Mouse (Mus musculus) hindbrain, embryonic 13.5 days (tissue): ENCODE data around the gene Zc3h12a. TPM values are rescaled to one million over a fixed set of nuclear protein-coding genes. Genes with fewer than 3 reads are reported as not detected.
A peak's percentile ranks its signal among the peaks of the same experiment; 100 is the strongest.

Source experiments
- ATAC-seq: fragments of 200-750 bp; cut with Nextera tagmentation; 2 replicates; pipeline ENCODE4 v1.8.0; 2017; ENCODE audit warnings: moderate TSS enrichment; ENCODE audit not compliant: low FRiP score
- H3K27ac ChIP-seq: fragments of 300-500 bp; sonication (generic); 2 replicates; pipeline ENCODE4 v1.5.1; 2015; ENCODE audit warnings: inconsistent platforms, mild to moderate bottlenecking, moderate library complexity
- H3K27me3 ChIP-seq: fragments of 300-500 bp; sonication (generic); 2 replicates; pipeline ENCODE4 v1.6.1; 2015; ENCODE audit warnings: mild to moderate bottlenecking, inconsistent platforms
- H3K36me3 ChIP-seq: fragments of 300-500 bp; sonication (generic); 2 replicates; pipeline ENCODE4 v1.6.1; 2015; ENCODE audit warnings: mild to moderate bottlenecking, inconsistent platforms
- H3K4me1 ChIP-seq: fragments of 300-500 bp; sonication (generic); replicated peaks from 2 replicates; pipeline ENCODE4 v1.6.1; 2015; ENCODE audit warnings: inconsistent platforms
- H3K4me2 ChIP-seq: fragments of 300-500 bp; sonication (generic); 2 replicates; pipeline ENCODE4 v1.6.1; 2015; ENCODE audit warnings: inconsistent platforms, mild to moderate bottlenecking, moderate library complexity
- H3K4me3 ChIP-seq: fragments of 300-500 bp; sonication (generic); 2 replicates; pipeline ENCODE4 v1.5.1; 2015; ENCODE audit warnings: mild to moderate bottlenecking, inconsistent platforms
- H3K9ac ChIP-seq: fragments of 300-500 bp; sonication (generic); 2 replicates; pipeline ENCODE4 v1.6.1; 2015; ENCODE audit warnings: mild to moderate bottlenecking, inconsistent platforms
- H3K9me3 ChIP-seq: fragments of 300-500 bp; sonication (generic); 2 replicates; pipeline ENCODE4 v1.6.1; 2016; ENCODE audit warnings: inconsistent platforms
- WGBS: fragments of 180-500 bp; shearing (Covaris S2); methylation state at CpG from one replicate; pipeline ENCODE4 v1.1.7; 2015; 5-methylcytosine and 5-hydroxymethylcytosine counted together
- polyA plus RNA-seq: library from polyadenylated mRNA; unstranded; fragments of >200 nt; fragmentation: Nextera tagmentation; extraction: Ambion mirVana; gene quantifications from 2 replicates; pipeline ENCODE4 v1.2.1, GENCODE M21; 2015

The Zc3h12a gene
- polyA plus RNA-seq, 1 experiment from 2014 or later, result 0.19 TPM

GRCm38 (mm10) chr4:125138321-125138720 lies 10.7 kb upstream of the Zc3h12a start:
- Histone ChIP-seq H3K27ac (no peak overlapping the region), H3K4me3 (no peak overlapping the region), H3K36me3 (no peaks in the 10 kb centered on the region), H3K4me2 (no peak overlapping the region), H3K9me3 (no peaks in the 10 kb centered on the region), H3K27me3 (peaks cover 15% of the 10 kb centered on the region), H3K4me1 (no peaks in the 10 kb centered on the region), H3K9ac (no peak overlapping the region)
- no peak for ATAC-seq
- WGBS, result 77% methylated on average over 7 of the region's 7 CpGs

DNA sequence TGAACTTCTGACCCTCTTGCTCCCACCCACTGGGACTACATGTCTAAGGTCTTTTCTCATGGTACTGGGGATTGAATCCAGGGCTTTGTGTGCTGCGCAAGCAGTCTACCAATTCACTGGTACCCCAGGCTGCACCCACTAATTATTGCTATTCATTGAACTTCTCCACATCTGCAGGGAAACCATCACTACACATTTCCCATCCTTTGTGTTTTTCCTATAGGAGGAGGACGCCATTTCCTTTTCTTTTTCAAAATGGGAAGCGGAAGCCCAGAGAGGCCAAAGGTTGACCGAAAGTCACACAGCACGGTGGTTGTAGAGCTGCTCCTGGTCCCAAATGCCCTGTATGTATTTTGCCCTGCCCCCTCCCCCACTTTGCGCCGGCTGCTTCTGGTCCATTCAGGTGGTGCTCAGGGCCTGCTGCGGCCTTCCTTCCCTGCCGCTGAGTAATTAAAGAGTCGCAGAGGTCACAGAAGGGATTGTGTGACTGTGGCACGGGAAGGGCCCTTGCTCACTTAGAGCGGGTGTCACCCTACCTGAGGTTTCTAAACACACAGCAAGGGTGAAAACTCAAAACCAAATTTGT lies 8.8 kb upstream of the Zc3h12a start:
- Histone ChIP-seq H3K27me3 (0 out of 2 replicates have a peak, but pooled peaks cover 11% of the 10 kb centered on the region), H3K9ac (no peak overlapping the region), H3K4me1 (no peaks in the 10 kb centered on the region), H3K4me2 (no peak overlapping the region), H3K9me3 (no peaks in the 10 kb centered on the region), H3K4me3 (no peak overlapping the region), H3K27ac (no peak overlapping the region), H3K36me3 (no peaks in the 10 kb centered on the region)
- WGBS, result 62% methylated on average over 12 of the region's 12 CpGs
- ATAC-seq, result no peak

GRCm38 (mm10) chr4:125135076-125135855 lies 7.6 kb upstream of the Zc3h12a start:
- Histone ChIP-seq H3K36me3 (no peaks in the 10 kb centered on the region), H3K9me3 (no peaks in the 10 kb centered on the region), H3K4me2 (no peak overlapping the region), H3K9ac (no peak overlapping the region), H3K27ac (no peak overlapping the region), H3K4me3 (no peak overlapping the region), H3K27me3 (0 out of 2 replicates have a peak, but pooled peaks cover 12% of the 10 kb centered on the region), H3K4me1 (no peaks in the 10 kb centered on the region)
- no peak for ATAC-seq
- 82% methylated on average over 10 of the region's 10 CpGs for WGBS

GRCm38 (mm10) chr4:125134631-125135030 lies 7.0 kb upstream of the Zc3h12a start:
- no peak for ATAC-seq
- 77% methylated on average over 5 of the region's 5 CpGs for WGBS
- Histone ChIP-seq H3K27me3 (0 out of 2 replicates have a peak, but pooled peaks cover 12% of the 10 kb centered on the region), H3K9me3 (no peaks in the 10 kb centered on the region), H3K9ac (no peak overlapping the region), H3K4me3 (no peak overlapping the region), H3K4me1 (no peaks in the 10 kb centered on the region), H3K36me3 (no peaks in the 10 kb centered on the region), H3K4me2 (no peak overlapping the region), H3K27ac (no peak overlapping the region)

DNA sequence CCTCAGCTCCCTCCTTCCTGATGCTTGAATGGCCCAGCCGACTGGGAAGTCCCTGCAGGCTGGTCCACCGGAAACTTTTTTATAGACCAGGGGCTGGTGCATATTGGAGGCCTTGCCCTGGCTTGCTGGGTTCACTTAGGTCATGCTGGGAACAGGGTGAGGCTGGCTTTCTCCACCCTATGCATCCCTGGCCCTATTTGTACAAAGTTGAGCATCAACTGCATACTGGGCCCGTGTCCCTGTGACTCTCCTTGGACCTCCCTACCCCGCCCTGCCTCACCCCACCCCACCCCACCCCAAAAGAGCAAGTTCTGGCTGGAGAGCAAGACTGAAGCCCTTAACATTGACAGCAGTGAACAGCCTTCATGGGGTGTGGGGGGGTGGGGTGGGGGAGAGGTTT lies 6.6 kb upstream of the Zc3h12a start:
- H3K27me3 ChIP-seq, result 0 out of 2 replicates have a peak, but pooled peaks cover 12% of the 10 kb centered on the region
- no peaks in the 10 kb centered on the region for H3K9me3 ChIP-seq
- H3K9ac ChIP-seq, result no peak overlapping the region
- no peaks in the 10 kb centered on the region for H3K36me3 ChIP-seq
- H3K27ac ChIP-seq, result no peak overlapping the region
- no peak for ATAC-seq
- 79% methylated on average over 4 of the region's 4 CpGs for WGBS
- no peak overlapping the region for H3K4me2 ChIP-seq
- H3K4me3 ChIP-seq, result no peak overlapping the region
- no peaks in the 10 kb centered on the region for H3K4me1 ChIP-seq

DNA sequence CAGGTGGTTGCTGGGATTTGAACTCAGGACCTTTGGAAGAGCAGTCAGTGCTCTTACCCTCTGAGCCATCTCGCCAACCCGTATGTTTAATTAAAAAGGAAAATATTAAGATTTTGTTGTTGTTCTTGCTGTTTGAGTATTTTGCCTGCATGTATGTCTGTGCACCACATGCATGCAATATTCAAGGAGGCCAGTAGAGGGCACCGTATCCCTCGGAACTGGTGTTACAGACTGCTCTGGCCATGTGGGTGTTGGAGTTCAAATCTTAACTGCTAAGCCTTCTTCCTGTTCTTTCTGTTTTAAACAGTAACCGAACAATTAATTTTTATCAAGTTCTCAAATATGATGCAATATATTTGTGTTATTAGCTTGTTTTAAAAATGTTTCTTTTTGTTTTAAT lies 4.8 kb upstream of the Zc3h12a start:
- H3K4me3 ChIP-seq, result no peak overlapping the region
- no peak for ATAC-seq
- H3K9ac ChIP-seq, result no peak overlapping the region
- H3K27ac ChIP-seq, result no peak overlapping the region
- peaks cover 7% of the 10 kb centered on the region for H3K4me1 ChIP-seq
- H3K9me3 ChIP-seq, result no peaks in the 10 kb centered on the region
- peaks cover 28% of the 10 kb centered on the region for H3K27me3 ChIP-seq
- 25% methylated on average over 5 of the region's 5 CpGs for WGBS
- H3K4me2 ChIP-seq, result no peak overlapping the region
- H3K36me3 ChIP-seq, result no peaks in the 10 kb centered on the region

DNA sequence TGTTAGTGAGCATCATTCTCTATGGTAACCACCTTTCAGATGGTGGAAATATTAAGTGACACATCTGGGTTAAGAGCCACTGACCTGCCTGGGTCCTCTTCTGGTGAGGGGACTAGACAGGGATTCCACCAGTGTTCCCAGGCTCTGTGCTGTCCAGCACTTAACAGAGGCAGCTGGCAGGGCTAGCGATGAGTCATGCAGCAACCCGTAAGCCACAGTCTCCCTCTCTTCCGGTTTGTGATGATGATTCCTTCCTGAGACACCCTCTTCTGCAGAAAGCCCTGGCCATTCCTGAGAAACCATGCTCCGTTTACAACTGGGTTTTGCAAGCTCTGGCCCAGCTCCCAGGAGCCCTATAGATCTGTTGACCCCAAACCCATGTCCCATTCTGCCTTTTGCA lies 3.9 kb upstream of the Zc3h12a start:
- 90% methylated on average over 4 of the region's 4 CpGs for WGBS
- ATAC-seq, result no peak
- peaks cover 34% of the 10 kb centered on the region for H3K27me3 ChIP-seq
- no peak overlapping the region for H3K27ac ChIP-seq
- H3K4me2 ChIP-seq, result no peak overlapping the region
- no peaks in the 10 kb centered on the region for H3K36me3 ChIP-seq
- H3K4me3 ChIP-seq, result no peak overlapping the region
- H3K4me1 ChIP-seq, result peaks cover 13% of the 10 kb centered on the region
- H3K9ac ChIP-seq, result no peak overlapping the region
- H3K9me3 ChIP-seq, result no peaks in the 10 kb centered on the region

- Histone ChIP-seq H3K9me3 (no peaks in the 10 kb centered on the region), H3K27ac (no peak overlapping the region), H3K9ac (no peak overlapping the region), H3K27me3 (peaks cover 44% of the 10 kb centered on the region), H3K4me2 (peak overlapping the region; percentile 91), H3K4me3 (peak overlapping the region; percentile 62; the same call in 1 of the 2 replicates), H3K36me3 (no peaks in the 10 kb centered on the region), H3K4me1 (peaks cover 40% of the 10 kb centered on the region)
- whole genome bisulfite sequencing, result 88% methylated on average over 7 of the region's 7 CpGs
- ATAC-seq, result no peak
These were observed 879 bp downstream of the Zc3h12a start for GRCm38 (mm10) chr4:125126761-125127160.

- 88% methylated on average over 3 of the region's 3 CpGs for WGBS
- Histone ChIP-seq H3K4me3 (no peak overlapping the region), H3K36me3 (no peaks in the 10 kb centered on the region), H3K4me2 (no peak overlapping the region), H3K9me3 (no peaks in the 10 kb centered on the region), H3K27ac (no peak overlapping the region), H3K27me3 (peaks cover 39% of the 10 kb centered on the region), H3K9ac (no peak overlapping the region), H3K4me1 (peaks cover 40% of the 10 kb centered on the region)
- no peak for ATAC-seq
These were observed 1.5 kb downstream of the Zc3h12a start for GRCm38 (mm10) chr4:125126186-125126585.

GRCm38 (mm10) chr4:125125361-125125921 lies 2.2 kb downstream of the Zc3h12a start:
- peaks cover 38% of the 10 kb centered on the region for H3K27me3 ChIP-seq
- no peak for ATAC-seq
- no peak overlapping the region for H3K9ac ChIP-seq
- H3K4me1 ChIP-seq, result peaks cover 40% of the 10 kb centered on the region
- H3K36me3 ChIP-seq, result no peaks in the 10 kb centered on the region
- 60% methylated on average over 7 of the region's 7 CpGs for WGBS
- H3K4me2 ChIP-seq, result no peak overlapping the region
- H3K27ac ChIP-seq, result no peak overlapping the region
- no peaks in the 10 kb centered on the region for H3K9me3 ChIP-seq
- H3K4me3 ChIP-seq, result no peak overlapping the region

GRCm38 (mm10) chr4:125124424-125125209 lies 3.0 kb downstream of the Zc3h12a start:
- Histone ChIP-seq H3K9me3 (no peaks in the 10 kb centered on the region), H3K27me3 (peaks cover 38% of the 10 kb centered on the region), H3K9ac (no peak overlapping the region), H3K4me2 (no peak overlapping the region), H3K4me1 (peaks cover 40% of the 10 kb centered on the region), H3K36me3 (no peaks in the 10 kb centered on the region), H3K4me3 (no peak overlapping the region), H3K27ac (no peak overlapping the region)
- 49% methylated on average over 7 of the region's 7 CpGs for WGBS
- ATAC-seq, result no peak

GRCm38 (mm10) chr4:125123279-125123671 lies 4.4 kb downstream of the Zc3h12a start:
- 81% methylated on average over 7 of the region's 7 CpGs for WGBS
- Histone ChIP-seq H3K4me2 (no peak overlapping the region), H3K9me3 (no peaks in the 10 kb centered on the region), H3K36me3 (no peaks in the 10 kb centered on the region), H3K4me1 (peaks cover 40% of the 10 kb centered on the region), H3K27me3 (peaks cover 31% of the 10 kb centered on the region), H3K27ac (no peak overlapping the region), H3K4me3 (no peak overlapping the region), H3K9ac (peak overlapping the region; percentile 19; the same call in 1 of the 2 replicates)
- ATAC-seq, result no peak
